Mouse (Mus musculus): Measurements from ENCODE around the gene Rubcn.

Rubcn gene

GRCm38 (mm10) chr16:32818036-32818435 is 59.5 kb downstream of the Rubcn start:
- DNase-seq (ENCODE audit: low spot score), result no peak

- no peak for DNase-seq (ENCODE audit: low spot score)
Measured at GRCm38 (mm10) chr16:32815160-32815605, 62.4 kb downstream of the Rubcn start.

GRCm38 (mm10) chr16:32814539-32814938 is 63.0 kb downstream of the Rubcn start:
- no peak for DNase-seq (ENCODE audit: low spot score)

DNA sequence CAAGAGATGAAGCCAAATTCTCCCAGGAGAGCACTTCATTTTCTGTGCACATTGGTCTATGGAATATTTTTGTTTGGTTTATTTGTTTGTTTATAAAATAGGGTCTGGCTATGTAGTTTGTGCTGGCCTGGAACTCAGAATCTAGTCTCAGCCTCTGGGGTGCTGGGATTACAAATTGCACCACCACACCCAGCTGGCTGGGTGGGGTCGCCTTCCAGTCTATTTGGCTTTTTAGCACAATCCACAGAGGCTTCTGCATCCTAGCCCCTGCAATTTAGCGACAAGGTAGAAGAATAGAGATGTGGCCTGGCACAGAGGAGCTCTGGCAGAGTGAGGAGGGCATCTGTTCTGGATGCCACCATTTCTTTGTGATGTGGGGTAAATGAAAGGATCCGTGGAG is 63.8 kb downstream of the Rubcn start:
- no peak for DNase-seq (ENCODE audit: low spot score)

DNA sequence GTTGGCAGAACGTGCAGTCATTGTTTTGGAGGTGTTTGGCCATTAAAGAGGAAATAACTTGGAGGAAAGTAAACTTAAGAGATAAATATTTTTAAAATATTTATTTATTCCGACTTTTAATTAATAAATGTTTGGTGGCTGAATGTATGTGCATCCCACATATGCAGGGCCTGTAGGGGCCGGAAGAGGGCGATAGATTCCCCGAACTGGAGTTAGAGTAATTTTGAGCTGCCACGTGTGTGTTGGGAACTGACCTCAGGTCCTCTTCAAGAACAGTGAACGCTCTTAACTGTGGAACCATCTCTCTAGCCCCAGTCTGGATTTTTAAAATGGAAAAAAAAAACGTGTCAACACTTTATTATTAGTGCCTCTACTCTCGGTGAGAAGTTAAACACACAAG is 64.2 kb downstream of the Rubcn start:
- no peak for DNase-seq (ENCODE audit: low spot score)

DNA sequence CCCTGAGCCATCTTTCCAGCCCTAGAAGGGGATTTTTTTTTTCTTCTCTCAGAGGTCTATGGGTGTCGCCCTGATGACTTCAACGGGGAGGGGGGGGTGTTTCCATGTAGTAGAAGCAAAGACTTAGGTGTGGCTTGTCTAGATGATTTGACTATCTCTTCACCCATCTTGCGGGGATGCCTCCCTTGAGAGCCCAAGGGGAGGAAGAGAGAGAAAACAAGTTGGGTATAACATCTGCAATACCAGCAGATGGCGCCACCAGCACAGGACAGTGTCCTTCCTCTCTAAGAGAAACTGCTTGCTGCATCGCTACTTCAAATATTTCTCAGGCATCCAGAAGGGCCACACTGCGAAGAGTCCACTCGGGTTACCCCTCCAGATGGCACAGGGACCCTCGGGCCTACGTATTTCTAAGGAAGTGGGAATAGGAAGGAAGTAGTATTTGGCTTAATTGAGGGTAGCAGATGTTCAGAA is 64.6 kb downstream of the Rubcn start:
- peak; percentile 51 for DNase-seq (ENCODE audit: low spot score)

DNA sequence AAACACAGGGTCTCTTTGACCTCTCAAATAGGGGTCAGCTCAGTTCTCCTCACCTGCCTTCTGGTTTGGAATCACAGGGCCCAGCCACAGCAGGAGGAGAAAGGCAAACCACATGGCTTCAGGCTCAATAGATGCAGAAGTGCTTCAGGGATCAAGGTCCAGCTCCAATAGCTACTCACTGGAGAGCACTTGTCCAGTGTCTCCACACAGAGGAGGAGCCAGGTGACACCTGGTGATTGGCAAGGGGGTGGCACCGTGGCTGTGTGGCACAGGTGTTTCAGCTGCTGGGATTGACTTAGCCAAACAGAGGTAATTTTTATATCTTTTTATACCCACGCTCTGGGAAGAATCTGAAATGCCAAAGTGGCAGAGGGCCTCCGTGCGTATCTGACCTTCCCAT is 67.2 kb downstream of the Rubcn start, which contains the start of gene Smbd1:
Gene Smbd1, minus strand, starts transcription at position 157 of the 400 bp plus-strand sequence.
- DNase-seq (ENCODE audit: low spot score), result no peak

DNA sequence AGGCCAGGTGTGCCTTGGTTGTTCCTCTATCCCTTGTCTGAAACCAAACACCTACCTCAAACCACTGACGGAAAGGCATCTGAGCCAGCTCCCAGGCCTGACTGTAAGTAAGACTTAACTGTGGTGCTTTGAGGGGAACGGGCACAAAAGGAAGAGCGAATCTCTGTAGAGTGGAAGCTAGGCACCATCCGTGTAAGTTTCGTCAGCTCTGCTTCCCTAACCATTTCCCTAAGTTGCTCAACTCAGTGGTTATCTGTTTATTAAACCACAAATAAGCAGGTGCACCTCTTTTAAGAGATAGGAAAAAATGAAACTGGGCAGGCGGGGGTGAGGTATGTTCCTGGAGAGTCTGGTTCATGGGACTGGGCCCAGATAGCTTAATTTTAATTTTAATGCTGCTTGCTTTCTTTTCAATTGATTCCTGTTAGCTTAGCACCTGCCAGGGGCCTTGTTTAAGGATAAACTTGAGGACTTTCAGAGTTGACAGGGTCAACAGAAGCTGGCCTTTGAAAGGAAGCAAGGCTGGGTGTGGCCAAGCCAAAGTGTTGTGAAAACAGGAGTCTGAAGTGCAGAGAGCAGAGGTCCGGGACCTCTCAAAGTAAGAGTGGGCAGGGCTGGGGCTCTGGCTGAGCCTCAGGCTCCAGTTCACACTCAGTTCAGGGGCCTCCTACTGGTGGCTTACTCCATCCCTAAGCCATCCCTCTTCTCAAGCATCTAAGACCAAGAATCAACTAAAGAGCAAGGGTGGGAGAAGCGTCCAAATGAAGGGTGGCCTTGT is 70.0 kb downstream of the Rubcn start:
- DNase-seq (ENCODE audit: low spot score), result no peak

DNA sequence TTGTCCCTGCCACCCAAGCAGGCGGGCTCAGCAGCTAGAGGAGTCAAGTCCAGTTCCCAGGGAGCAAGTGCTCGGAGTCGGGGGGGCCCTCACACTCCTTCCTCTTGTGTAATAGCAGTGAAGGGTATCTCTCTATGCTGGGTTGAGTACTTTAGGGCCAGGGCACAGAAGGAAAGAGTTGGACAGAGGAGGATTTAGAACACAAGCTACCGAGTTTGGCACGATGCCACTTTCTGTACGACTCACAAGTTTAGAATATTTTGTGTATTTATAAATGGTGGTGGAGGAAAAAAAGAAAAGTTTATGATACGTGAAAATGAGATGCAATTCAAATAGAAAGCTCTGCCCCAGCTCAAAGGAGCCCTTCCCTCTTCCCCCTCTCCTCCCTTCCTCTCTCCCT is 72.4 kb downstream of the Rubcn start:
- DNase-seq (ENCODE audit: low spot score), result no peak

GRCm38 (mm10) chr16:32803901-32804300 is 73.7 kb downstream of the Rubcn start:
- no peak for DNase-seq (ENCODE audit: low spot score)

DNA sequence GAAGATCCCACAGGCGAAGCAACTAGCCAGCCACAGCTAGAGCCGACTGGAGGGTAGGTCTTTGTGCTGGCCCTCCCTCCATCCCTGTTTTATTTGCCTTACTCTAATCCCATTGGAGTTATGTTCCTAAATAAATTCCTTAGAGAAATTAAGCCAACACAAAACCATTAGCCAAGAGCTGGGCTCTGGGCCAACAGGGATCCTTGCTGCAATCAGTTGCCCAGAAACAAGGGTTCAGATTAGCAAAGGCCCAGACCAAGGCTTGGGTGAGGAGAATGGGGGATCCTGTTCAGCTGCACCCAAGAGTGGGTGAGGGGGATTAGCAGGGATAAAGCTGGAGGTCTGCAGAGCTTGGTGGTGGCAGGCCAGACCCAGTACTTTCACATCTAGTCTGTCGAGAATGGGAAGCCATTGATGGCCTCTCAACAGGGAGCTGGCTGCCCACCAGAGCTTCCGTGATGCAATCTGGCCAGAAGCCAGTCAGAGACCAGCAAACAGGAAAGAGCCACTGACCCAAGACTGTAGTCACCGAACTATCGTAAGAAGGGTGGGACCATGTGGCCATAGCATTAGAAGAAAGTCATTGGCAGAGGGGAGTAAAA is 74.2 kb downstream of the Rubcn start:
- DNase-seq (ENCODE audit: low spot score), result peak; percentile 36

GRCm38 (mm10) chr16:32797426-32797689 is 80.2 kb downstream of the Rubcn start, which contains the start of gene Muc20:
Muc20 (minus strand) TSS chr16:32797435.
- DNase-seq (ENCODE audit: low spot score), result no peak

- no peak for DNase-seq (ENCODE audit: low spot score)
Measured at GRCm38 (mm10) chr16:32796676-32797425, 80.7 kb downstream of the Rubcn start.

DNA sequence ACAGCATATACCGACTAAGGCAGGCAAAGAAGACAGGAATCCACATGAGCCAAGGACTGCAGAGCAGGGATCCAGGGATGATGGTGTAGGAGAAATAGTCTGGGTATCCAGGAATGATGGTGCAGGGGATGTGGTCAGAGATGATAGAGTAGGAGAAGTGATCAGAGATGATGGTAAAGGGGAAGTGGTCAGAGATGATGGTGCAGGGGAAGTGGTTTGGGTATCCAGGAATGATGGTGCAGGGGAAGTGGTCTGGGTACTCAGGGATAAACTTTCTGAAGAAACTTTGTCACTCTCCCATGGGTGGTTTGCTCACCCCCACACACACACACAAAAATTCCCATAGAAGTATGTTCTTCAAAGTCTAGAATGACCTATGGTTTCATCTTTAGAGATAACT is 82.4 kb downstream of the Rubcn start:
- no peak for DNase-seq (ENCODE audit: low spot score)

DNA sequence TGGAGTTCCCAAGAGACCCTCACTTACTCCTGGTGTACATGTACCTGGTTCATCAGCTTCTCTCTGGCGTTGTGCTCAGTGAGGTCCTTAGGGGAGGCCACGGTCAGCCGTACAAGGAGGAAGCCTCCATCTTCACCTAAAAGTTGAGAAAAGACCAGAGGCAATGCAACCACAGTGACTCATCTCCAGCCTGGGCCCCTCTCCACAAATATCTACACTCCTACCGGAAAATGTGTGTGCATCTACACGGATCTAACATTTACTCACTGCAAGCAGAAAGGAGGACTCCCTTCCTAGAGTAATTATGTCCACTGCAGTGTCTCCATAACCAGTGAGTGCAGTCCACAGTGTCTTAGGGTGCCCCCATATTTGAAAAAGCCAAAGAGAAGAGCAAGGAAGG is 87.5 kb downstream of the Rubcn start:
- no peak for DNase-seq (ENCODE audit: low spot score)

- no peak for DNase-seq (ENCODE audit: low spot score)
Measured at GRCm38 (mm10) chr16:32784840-32785239, 92.7 kb downstream of the Rubcn start.

GRCm38 (mm10) chr16:32783324-32784062 is 94.1 kb downstream of the Rubcn start:
- no peak for DNase-seq (ENCODE audit: low spot score)

GRCm38 (mm10) chr16:32778956-32779355 is 98.6 kb downstream of the Rubcn start:
- no peak for DNase-seq (ENCODE audit: low spot score)

DNA sequence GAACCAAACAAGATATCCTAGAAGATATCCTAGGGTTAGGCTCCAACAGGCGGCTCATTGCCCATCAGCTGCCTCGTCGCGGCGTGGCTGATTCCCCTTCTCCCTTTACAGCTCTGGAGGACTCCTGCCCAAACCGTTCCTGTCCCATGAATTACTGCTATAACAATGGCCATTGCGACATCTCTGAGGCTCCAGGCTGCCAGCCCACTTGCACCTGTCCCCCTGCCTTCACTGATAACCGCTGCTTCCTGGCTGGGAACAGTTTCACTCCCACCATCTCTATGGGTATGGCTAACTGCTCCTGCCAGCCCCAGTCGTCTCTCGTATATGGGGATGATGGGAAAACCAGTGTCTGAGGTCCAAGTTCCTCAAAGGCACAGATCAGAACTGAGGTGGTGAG is 100.9 kb downstream of the Rubcn start:
- no peak for DNase-seq (ENCODE audit: low spot score)
